Mouse (Mus musculus) duodenum, adult 2 months (tissue): ENCODE data around the gene Pald1. TPM values are rescaled to one million over a fixed set of nuclear protein-coding genes. Genes with fewer than 3 reads are reported as not detected.

Source experiments
- polyA plus RNA-seq: library from polyadenylated mRNA; depleted of rRNA; stranded (reverse); fragments of >200 nt; gene quantifications from 2 replicates; pipeline ENCODE4 v1.2.3, GENCODE M21; 2012; ENCODE audit warnings: low replicate concordance; rRNA removed

Gene Pald1
- 3.0 and 3.4 TPM in 2 replicates for polyA plus RNA-seq

DNA sequence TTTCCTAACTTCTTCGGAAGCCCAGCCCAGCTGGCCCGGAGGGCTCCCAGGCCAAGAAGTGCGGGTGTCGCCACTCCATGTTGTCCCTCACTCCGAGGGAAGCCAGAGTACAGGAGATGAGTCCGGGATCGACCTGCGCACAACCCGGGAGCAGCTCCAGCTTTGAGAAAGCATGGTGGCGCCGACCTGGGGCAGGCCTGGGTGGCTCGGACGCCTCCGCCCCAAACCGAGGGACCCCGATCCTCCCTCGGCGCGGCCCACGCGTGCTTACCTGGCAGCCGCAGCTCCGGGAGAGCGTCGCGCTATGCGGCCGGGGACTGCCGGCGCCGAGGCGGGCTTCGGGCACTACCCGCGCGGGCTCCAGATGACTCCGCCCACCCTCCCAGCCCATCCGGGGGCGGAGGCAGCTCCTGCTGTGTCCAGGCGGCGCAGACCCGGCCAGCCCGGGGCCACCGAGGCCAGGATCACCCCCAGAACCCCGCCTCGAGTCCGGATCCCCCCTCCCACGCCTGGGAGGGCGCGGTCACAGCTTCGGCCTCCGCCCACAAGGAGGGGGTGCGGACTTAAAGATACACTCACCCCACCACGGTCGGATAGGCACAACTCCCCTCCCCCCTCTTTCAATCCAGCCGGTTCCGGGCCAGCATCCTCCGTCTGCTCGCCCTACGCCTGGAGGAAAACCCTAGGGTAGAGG, at the start of gene Pald1:
Pald1 (minus strand) TSS at position 510 of the 694 bp plus-strand sequence.

DNA sequence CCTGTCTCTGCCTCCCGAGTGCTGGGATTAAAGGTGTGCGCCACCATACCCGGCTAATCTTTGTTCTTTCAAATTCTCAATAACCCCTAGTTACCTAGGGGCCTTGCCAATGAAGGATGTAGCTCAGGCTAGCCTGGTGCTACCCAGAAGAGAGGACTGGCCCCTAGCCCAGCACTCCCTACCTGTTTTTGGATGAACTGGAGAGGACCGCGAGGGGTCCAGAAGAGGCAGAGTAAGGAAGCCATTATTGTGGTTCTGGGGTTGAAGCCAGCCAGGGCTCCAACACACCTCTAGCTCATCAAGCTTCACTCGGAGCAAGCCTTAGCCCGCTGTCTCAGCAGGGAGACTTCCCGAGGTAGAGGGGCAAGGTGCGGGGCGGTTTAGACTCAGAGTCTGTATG, 34.3 kb upstream of the Pald1 start, which contains the start of gene Nodal:
Nodal (plus strand) TSS at position 301 of the 400 bp plus-strand sequence.

DNA sequence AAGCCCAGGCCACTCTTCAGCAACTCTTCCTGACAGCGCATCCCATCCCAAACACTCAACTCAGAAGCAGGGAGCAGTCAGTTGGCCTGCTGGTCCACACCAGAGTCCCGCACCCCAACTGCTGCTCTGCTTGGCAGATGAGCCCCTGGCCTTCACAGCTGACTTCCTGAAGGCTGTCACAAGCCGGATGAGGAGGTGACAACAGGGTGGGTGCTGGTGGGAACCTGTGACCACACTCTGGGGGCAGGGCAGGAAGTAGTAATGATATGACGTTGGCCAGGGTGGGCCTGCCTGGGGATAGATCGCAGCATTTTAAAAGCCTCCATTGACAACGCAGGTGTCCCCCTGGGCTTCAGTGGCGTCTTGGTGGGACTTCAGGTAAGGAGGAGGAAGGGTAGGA, 85.9 kb downstream of the Pald1 start, which contains the start of gene Prf1:
Prf1 (plus strand) TSS at position 357 of the 400 bp plus-strand sequence.

DNA sequence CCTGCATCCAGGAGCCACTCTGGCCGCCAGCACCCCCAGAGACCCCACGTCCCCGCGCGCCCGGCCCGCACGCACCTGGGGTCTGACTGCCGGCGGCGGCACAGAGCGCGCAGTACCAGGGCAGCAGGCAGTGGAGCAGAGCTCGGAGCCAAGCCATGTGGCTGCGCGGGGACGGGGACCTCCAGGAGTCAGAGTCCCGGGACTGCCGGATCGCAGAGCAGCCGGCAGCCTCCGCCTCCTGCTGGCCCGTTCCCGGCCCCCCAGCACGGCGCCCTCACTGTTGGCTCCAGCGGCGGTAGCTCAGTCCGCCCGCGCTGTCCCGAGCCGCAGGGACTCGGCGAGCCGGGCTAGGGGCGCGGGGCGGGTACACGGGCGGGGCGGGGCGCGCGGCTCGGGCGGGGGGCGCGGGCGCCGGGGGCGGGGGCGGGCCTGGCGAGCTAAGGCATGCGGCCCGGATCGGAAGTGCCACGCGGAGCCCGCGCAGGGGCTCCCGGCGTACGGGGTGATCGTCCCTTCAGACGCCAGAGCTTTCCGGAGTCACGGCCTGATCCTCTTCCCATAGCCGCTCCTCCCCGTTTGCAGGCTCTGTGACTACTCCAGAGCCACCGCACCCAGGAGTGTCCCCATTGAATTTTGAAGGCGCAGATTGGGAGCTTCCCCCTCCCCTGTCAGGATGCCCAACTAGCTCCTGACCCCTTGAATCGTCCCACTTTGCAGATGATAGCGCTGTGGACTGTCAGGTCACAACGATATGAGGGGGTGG, 110.1 kb downstream of the Pald1 start, which contains the start of gene Adamts14:
Adamts14 (minus strand) TSS at position 358 of the 763 bp plus-strand sequence.

Other genes starting within 250 kb of the Pald1 start
- 16.2 and 119 TPM in 2 replicates for gene Sgpl1, start 235.8 kb downstream of the Pald1 start, polyA plus RNA-seq
- not detected in 2 replicates for gene Tbata, start 211.6 kb downstream of the Pald1 start, polyA plus RNA-seq
- 1.2 and 1.3 TPM in 2 replicates for gene Adamts14, start 110.1 kb downstream of the Pald1 start, polyA plus RNA-seq
- gene Prf1, start 85.7 kb downstream of the Pald1 start, polyA plus RNA-seq = 0.58 and 1.2 TPM in 2 replicates
- 0.06 TPM in 1 of 2 replicates, not detected in the other for gene Nodal, start 34.4 kb upstream of the Pald1 start, polyA plus RNA-seq
- 63.7 and 79.4 TPM in 2 replicates for gene Eif4ebp2, start 69.1 kb upstream of the Pald1 start, polyA plus RNA-seq
- gene Lrrc20, start 92.3 kb upstream of the Pald1 start, polyA plus RNA-seq = 6.6 and 7.4 TPM in 2 replicates
- 0.15 TPM in 1 of 2 replicates, not detected in the other for gene Npffr1, start 212.0 kb upstream of the Pald1 start, polyA plus RNA-seq